Mouse (Mus musculus): ENCODE data around the gene Gm21992.

DNA sequence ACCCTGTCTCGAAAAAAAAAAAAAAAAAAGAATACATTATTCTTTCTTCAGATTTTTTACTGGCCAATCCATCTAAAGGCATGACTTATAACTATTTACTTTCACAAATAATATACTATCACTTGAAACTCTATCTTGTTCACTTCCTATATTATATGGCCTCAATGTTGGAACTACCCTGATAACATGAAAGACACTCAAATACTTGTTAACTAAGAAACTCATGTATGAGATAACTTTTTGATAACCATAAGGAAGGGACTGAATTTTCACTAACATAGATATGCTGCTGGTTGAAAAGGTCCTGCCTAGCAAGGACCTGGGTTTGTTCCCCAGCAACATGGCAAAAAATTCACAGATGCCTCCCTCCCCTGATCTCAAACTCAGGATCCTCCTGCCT is 15.5 kb downstream of the Gm21992 start:
- TF ChIP-seq UBTF (IDR thresholded peaks at IDR 0.05; ENCODE audit: borderline replicate concordance, insufficient read depth, low read depth, low read length) = no peak
- TF ChIP-seq MAX (IDR thresholded peaks at IDR 0.05; ENCODE audit: low read length) = 0 out of 2 replicates have a peak, but pooled peaks have one; percentile 9
- TF ChIP-seq SMC3 (IDR thresholded peaks at IDR 0.05; ENCODE audit: low read depth, low read length) = no peak
- peak; percentile 64; the same call in 1 of the 2 replicates for TF ChIP-seq TCF12 (IDR thresholded peaks at IDR 0.05; ENCODE audit: low read depth, low read length)
